Mouse (Mus musculus): ENCODE results near the gene Xylt1. TPM values are rescaled to one million over a fixed set of nuclear protein-coding genes. Genes with fewer than 3 reads are reported as not detected.

Gene Xylt1
- total RNA-seq, 1 experiment from 2014 or later: 11.2 TPM

DNA sequence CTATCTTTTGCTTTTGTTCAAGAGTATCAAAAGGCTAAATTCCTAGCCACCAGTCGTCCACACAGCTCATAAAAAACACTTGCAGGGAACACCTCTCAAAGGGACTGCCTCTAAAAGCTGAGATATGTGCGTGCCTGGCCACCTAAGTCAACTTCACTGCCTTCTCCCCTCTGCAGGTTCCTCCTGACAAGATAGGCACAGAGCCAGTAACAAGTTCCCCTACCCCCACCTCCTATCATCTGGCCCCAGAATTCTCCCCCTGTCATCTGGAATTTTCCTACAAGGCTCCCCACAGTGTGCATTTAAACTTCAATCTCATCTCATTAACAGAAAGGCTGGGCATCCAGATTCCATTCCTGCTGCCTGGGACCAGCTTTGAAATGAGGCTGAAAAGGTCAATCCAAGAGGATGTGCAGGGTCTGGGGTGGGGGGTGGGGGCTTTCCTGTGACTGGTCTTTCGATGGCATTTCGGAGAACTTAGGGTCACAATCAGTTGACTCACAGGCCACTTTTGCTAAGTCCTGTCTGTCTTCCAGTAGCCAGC, 141.4 kb downstream of the Xylt1 start:
- ATAC-seq (replicated peaks in 1 of 2; ENCODE audit: insufficient read depth in 1 of 2, low FRiP score in 2 of 2, low TSS enrichment in 1 of 2, low read depth in 1 of 2, poor library complexity in 2 of 2, severe bottlenecking in 2 of 2): no peak

DNA sequence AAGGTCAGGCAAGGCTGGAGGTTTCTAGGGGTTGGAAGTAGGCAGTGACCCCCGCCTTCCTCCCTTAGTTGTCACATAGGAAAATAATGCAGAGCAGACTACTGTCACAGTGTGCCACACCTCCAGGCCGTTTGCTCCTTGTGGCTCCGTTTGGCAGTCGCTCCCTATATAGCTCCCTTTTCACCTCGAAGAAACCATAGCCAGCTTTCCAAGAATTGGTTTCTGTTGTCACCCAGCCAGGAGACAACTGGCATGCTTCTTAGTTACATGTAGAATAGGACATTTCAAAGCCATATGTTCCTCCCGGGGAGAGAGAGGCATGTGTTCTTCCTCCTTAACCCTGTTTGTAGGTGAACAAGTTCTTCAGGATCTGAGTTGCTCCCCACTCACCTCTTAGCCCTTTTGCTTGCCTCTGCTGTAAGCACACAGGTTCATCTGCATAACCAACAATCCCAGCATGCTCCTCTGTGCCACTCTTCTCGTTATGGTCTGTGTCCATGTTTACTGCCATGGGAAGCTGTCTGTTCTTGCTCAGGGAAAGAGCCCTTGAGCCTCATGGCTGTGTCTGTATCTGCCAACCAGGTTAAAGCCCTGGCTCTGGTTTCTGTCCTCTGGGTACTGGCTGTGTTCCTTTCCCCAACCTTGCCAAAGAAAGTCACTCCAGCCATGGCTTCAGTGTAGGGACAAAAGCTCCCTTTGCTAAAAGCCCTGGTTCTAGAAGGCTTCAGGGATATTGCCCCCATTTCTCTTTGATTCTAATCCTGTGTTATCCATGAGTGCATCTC, 143.8 kb downstream of the Xylt1 start:
- no peak for ATAC-seq (replicated peaks in 1 of 2; ENCODE audit: insufficient read depth in 1 of 2, low FRiP score in 2 of 2, low TSS enrichment in 1 of 2, low read depth in 1 of 2, poor library complexity in 2 of 2, severe bottlenecking in 2 of 2)

- no peak for ATAC-seq (replicated peaks in 1 of 2; ENCODE audit: insufficient read depth in 1 of 2, low FRiP score in 2 of 2, low TSS enrichment in 1 of 2, low read depth in 1 of 2, poor library complexity in 2 of 2, severe bottlenecking in 2 of 2)
These were observed 144.9 kb downstream of the Xylt1 start for GRCm38 (mm10) chr7:117525678-117526077.

- ATAC-seq (replicated peaks in 1 of 2; ENCODE audit: insufficient read depth in 1 of 2, low FRiP score in 2 of 2, low TSS enrichment in 1 of 2, low read depth in 1 of 2, poor library complexity in 2 of 2, severe bottlenecking in 2 of 2): no peak
These were observed 145.8 kb downstream of the Xylt1 start for GRCm38 (mm10) chr7:117526570-117526969.

DNA sequence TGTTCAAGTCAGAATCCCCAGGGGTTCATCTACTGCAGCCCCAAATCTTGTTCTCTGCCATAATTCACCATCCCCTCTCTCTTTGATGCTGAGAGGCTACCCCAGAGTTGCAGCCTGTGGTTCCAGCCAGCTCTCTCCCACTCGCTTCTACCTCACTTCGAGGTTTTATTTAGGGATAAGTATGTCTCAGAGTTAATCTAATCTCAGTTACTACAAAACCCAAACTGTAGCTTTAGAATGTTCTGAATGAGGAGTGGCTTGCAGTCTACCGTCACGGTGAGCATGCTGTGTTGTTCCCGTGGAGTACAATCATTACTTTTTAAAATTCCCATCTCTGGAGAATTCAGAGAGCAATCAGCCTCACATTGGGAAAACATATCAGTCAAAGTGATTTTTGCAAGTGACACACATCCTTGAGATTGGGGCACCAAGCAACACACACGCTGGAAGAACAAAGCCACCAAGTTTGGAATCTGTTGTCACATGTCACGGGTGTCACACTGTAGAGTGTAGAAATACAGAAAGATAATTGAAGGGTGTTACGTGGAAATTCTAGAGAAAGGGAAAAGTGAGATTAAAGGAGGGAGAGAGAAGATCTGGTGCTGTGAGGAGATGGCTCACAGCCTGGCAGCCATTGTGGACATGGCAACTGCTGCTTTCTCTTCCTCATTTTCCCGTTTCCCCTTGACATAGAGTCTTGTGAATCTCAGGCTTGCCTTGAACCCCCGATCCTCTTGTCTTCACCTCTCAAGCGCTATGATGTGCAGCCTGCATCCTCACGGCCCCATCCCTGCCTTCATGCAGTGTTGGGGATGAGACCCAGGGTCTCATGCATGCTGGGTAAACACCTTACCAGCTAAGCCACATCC, 149.2 kb downstream of the Xylt1 start:
- ATAC-seq (replicated peaks in 1 of 2; ENCODE audit: insufficient read depth in 1 of 2, low FRiP score in 2 of 2, low TSS enrichment in 1 of 2, low read depth in 1 of 2, poor library complexity in 2 of 2, severe bottlenecking in 2 of 2): no peak

DNA sequence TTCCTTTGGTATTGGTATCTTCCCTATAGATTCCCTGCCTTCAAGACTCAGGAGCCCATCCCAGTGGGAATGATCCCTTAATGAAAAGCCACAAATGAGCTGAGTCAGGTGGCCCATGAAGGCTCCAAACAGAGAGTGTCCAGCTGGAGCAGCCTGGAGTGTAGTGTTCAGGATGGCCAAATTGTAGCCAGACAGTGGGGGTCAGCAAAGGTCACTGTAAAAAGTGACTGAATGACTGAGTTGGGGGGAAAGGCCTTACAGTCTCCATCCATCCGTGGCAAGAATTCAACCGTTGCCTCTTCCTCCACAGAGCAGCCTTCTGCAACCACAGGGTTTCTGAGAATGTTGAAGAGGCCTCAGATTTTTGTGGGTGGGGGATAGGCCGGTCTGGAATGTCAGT, 151.9 kb downstream of the Xylt1 start:
- no peak for ATAC-seq (replicated peaks in 1 of 2; ENCODE audit: insufficient read depth in 1 of 2, low FRiP score in 2 of 2, low TSS enrichment in 1 of 2, low read depth in 1 of 2, poor library complexity in 2 of 2, severe bottlenecking in 2 of 2)

GRCm38 (mm10) chr7:117533164-117533563, 152.4 kb downstream of the Xylt1 start:
- no peak for ATAC-seq (replicated peaks in 1 of 2; ENCODE audit: insufficient read depth in 1 of 2, low FRiP score in 2 of 2, low TSS enrichment in 1 of 2, low read depth in 1 of 2, poor library complexity in 2 of 2, severe bottlenecking in 2 of 2)

DNA sequence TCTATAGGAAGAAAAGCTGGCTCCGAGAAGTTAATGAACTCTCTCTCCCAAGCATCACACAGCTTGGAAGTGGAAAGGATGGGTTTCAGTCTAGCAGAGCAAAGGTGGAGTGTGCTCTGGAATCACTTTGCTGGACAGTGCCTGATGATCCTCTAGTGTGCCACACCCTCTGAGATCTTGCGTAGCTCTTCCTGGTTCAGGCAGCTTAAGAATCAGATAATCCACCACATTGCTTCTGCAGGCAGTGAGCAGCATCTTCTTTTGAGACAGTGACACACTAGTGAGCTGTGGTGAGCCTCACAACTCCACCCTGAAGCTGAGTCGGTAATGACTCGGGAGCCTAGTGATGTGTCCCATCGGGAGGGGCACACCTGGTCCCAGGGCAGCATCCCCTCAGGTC, 159.2 kb downstream of the Xylt1 start:
- ATAC-seq (replicated peaks in 1 of 2; ENCODE audit: insufficient read depth in 1 of 2, low FRiP score in 2 of 2, low TSS enrichment in 1 of 2, low read depth in 1 of 2, poor library complexity in 2 of 2, severe bottlenecking in 2 of 2): no peak

GRCm38 (mm10) chr7:117540413-117540812, 159.6 kb downstream of the Xylt1 start:
- no peak for ATAC-seq (replicated peaks in 1 of 2; ENCODE audit: insufficient read depth in 1 of 2, low FRiP score in 2 of 2, low TSS enrichment in 1 of 2, low read depth in 1 of 2, poor library complexity in 2 of 2, severe bottlenecking in 2 of 2)

- ATAC-seq (replicated peaks in 1 of 2; ENCODE audit: insufficient read depth in 1 of 2, low FRiP score in 2 of 2, low TSS enrichment in 1 of 2, low read depth in 1 of 2, poor library complexity in 2 of 2, severe bottlenecking in 2 of 2): no peak
These were observed 160.3 kb downstream of the Xylt1 start for GRCm38 (mm10) chr7:117541056-117541455.

- no peak for ATAC-seq (replicated peaks in 1 of 2; ENCODE audit: insufficient read depth in 1 of 2, low FRiP score in 2 of 2, low TSS enrichment in 1 of 2, low read depth in 1 of 2, poor library complexity in 2 of 2, severe bottlenecking in 2 of 2)
These were observed 160.9 kb downstream of the Xylt1 start for GRCm38 (mm10) chr7:117541681-117542080.

GRCm38 (mm10) chr7:117543041-117543440, 162.3 kb downstream of the Xylt1 start:
- ATAC-seq (replicated peaks in 1 of 2; ENCODE audit: insufficient read depth in 1 of 2, low FRiP score in 2 of 2, low TSS enrichment in 1 of 2, low read depth in 1 of 2, poor library complexity in 2 of 2, severe bottlenecking in 2 of 2): no peak

DNA sequence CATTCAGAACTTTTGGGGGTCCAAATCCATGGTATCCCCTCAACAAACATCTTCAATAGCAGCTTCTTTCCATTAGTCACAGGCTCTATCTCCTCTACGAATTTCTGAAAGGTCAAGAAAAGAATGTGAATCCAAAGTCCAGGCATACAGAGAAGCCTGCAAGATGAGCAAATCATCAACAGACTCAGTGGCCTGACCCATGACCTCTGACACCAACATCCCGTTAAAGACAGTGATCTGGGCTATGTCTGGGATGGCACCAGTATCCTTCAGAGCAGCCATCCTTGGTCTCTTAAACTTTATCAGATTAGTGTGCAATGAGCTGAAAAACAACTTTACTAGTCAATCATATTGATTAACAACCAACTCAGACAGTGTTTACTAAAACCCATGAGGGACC, 163.3 kb downstream of the Xylt1 start:
- ATAC-seq (replicated peaks in 1 of 2; ENCODE audit: insufficient read depth in 1 of 2, low FRiP score in 2 of 2, low TSS enrichment in 1 of 2, low read depth in 1 of 2, poor library complexity in 2 of 2, severe bottlenecking in 2 of 2): no peak

- no peak for ATAC-seq (replicated peaks in 1 of 2; ENCODE audit: insufficient read depth in 1 of 2, low FRiP score in 2 of 2, low TSS enrichment in 1 of 2, low read depth in 1 of 2, poor library complexity in 2 of 2, severe bottlenecking in 2 of 2)
These were observed 167.5 kb downstream of the Xylt1 start for GRCm38 (mm10) chr7:117548301-117548700.

DNA sequence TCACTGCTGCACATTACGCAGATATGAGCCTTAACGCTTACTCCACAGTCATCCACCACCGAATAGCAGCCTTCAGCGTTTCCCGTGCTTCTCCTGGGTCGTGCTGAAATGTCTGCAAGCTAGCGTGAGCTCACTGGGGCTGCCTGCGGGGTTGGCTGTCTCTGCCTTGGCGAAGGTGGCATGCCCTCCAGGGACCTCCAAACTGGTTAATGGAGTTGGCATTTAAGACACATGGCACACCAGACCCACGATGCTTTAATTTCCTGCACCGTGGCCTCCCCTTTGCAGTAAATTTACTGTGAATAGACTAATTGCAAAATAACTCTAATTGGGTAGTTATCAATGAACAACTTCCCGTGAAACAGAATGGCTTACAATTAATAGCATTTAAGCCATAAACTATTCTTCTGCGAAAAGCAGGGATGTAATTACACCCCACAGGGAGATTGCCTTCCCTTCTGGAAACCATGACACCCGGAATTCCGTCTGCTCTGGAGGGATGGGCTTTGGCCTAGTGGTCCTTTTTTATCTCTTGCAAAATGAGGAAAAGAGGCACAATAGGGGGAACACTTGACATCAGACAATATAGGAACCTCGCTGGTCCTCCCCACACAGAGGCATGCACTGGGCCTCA, 170.3 kb downstream of the Xylt1 start:
- ATAC-seq (replicated peaks in 1 of 2; ENCODE audit: insufficient read depth in 1 of 2, low FRiP score in 2 of 2, low TSS enrichment in 1 of 2, low read depth in 1 of 2, poor library complexity in 2 of 2, severe bottlenecking in 2 of 2): no peak

- no peak for ATAC-seq (replicated peaks in 1 of 2; ENCODE audit: insufficient read depth in 1 of 2, low FRiP score in 2 of 2, low TSS enrichment in 1 of 2, low read depth in 1 of 2, poor library complexity in 2 of 2, severe bottlenecking in 2 of 2)
These were observed 172.4 kb downstream of the Xylt1 start for GRCm38 (mm10) chr7:117553228-117553627.

DNA sequence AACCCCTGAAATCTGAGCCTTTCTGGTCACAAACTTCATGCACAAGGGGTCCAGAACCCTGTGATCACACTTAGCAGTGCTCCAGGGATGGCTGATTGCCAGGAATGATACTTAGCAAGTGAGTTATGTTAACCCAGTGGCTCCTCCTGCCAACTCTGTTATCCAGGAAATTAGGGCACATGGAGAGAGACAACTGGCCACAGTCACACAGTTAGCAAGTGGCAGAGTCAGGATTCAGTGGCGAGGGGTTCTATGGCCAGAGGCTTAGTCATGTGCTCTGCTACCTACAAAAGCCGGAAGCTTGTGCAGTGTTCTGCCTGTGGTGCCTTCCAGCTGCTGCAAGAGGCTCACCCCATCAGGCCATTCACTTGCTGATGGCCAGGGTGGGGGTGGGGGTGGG, 175.0 kb downstream of the Xylt1 start:
- no peak for ATAC-seq (replicated peaks in 1 of 2; ENCODE audit: insufficient read depth in 1 of 2, low FRiP score in 2 of 2, low TSS enrichment in 1 of 2, low read depth in 1 of 2, poor library complexity in 2 of 2, severe bottlenecking in 2 of 2)

- no peak for ATAC-seq (replicated peaks in 1 of 2; ENCODE audit: insufficient read depth in 1 of 2, low FRiP score in 2 of 2, low TSS enrichment in 1 of 2, low read depth in 1 of 2, poor library complexity in 2 of 2, severe bottlenecking in 2 of 2)
These were observed 177.4 kb downstream of the Xylt1 start for GRCm38 (mm10) chr7:117558166-117558565.
